ENCODE assay signal across 7 mouse cellular contexts in genomic region chr9:52048650-52049081, GRCm38 (mm10). TPM values are rescaled to one million over a fixed set of nuclear protein-coding genes. Genes with fewer than 3 reads are reported as not detected.
DNase-seq lines count a peak whose midpoint lies in the region; ATAC-seq lines count a peak whose summit lies in the region.

No protein-coding gene starts in this region.

- DNase-seq in R1 (ENCODE audit: low read depth, low spot score): peak; percentile 58
- peak; percentile 48 for DNase-seq in forebrain, embryonic 14.5 days (ENCODE audit: low spot score)
- peak; percentile 63 to 70 for DNase-seq in heart, postnatal 14 days
- DNase-seq in layer of hippocampus, postnatal 25 days (ENCODE audit: extremely low spot score in 1 of 2, low spot score in 1 of 2): peak; percentile 24 to 49
- peak; percentile 48 for DNase-seq in spleen, adult 12 weeks (ENCODE audit: low spot score)

- no peaks in the 10 kb centered on the region for H3K36me3 ChIP-seq in forebrain, embryonic 14.5 days (ENCODE audit: control insufficient read depth, insufficient read depth, low read length)

- peak overlapping the region; percentile 95 for H3K9ac ChIP-seq in forebrain, embryonic 14.5 days (ENCODE audit: low read length)

- H3K9me3 ChIP-seq in forebrain, embryonic 14.5 days (replicated peaks; ENCODE audit: control insufficient read depth, low read length): no peaks in the 10 kb centered on the region

- intact Hi-C loops in heart, postnatal 14 days (cut with DNase I): loop anchor here (2.0 kb wide), 1 partner anchor 22 kb away; no protein-coding TSS in a partner anchor

- peak overlapping the region; percentile 46 for H3K4me2 ChIP-seq in forebrain, embryonic 14.5 days (ENCODE audit: low read length)

- H3K27ac ChIP-seq in forebrain, embryonic 14.5 days (ENCODE audit: low read depth, low read length): peak overlapping the region; percentile 96

- WGBS in forebrain, embryonic 14.5 days: under 1% methylated on average over 60 of the region's 60 CpGs

- H3K4me1 ChIP-seq in forebrain, embryonic 14.5 days (ENCODE audit: control insufficient read depth, insufficient read depth, low read length): peaks cover 13% of the 10 kb centered on the region; the same call in 1 of the 2 replicates

- H3K4me3 ChIP-seq in forebrain, embryonic 14.5 days (ENCODE audit: low read depth, low read length): peak overlapping the region; percentile 94

- ATAC-seq in cerebellum, adult (ENCODE audit: insufficient number of reproducible peaks, low FRiP score, low TSS enrichment): peak; percentile 49; the same call in 1 of the 2 replicates
- peak; percentile 64 for ATAC-seq in forebrain, embryonic 14.5 days
- peak; percentile 9 for ATAC-seq in megakaryocyte progenitor cell, adult 5-6 weeks (replicated peaks; ENCODE audit: poor library complexity)

- no peaks in the 10 kb centered on the region for H3K27me3 ChIP-seq in forebrain, embryonic 14.5 days (replicated peaks; ENCODE audit: control insufficient read depth, insufficient read depth, low read length)

RNA-seq across cellular contexts. Expression of gene Rdx, which starts 1.7 kb away (rescaled TPM):
- polyA plus RNA-seq in forebrain, embryonic 14.5 days (2014; fragmentation: Nextera tagmentation; extraction: Ambion mirVana): 107 and 121 TPM in 2 replicates
- 10 to 100 TPM; 94.3 to 96.8 TPM for total RNA-seq in heart, postnatal 14 days (2021)
- 10 to 100 TPM; 52.6 to 53.2 TPM for total RNA-seq in layer of hippocampus, postnatal 25 days (2021)
- total RNA-seq in megakaryocyte progenitor cell, adult 5-6 weeks (2015): 95.2 and 95.3 TPM in 2 replicates
- total RNA-seq in megakaryocyte progenitor cell, adult 5-6 weeks (2017): 212 and 232 TPM in 2 replicates

Comparison
In these comparisons a context has a peak if more than half of its experiments do, and no peak if none do; other contexts are left out.
1. Peak in every context shown above with its lines: DNase-seq, ATAC-seq, H3K4me3 ChIP-seq and H3K27ac ChIP-seq.
2. ATAC-seq: peak in every context shown above with its lines; median percentile 64 in forebrain, embryonic 14.5 days; 49 in cerebellum, adult; 9 in megakaryocyte progenitor cell, adult 5-6 weeks.